Mouse (Mus musculus) forebrain, embryonic 16.5 days (tissue): ENCODE results near the gene Hist1h4c. TPM values are rescaled to one million over a fixed set of nuclear protein-coding genes. Genes with fewer than 3 reads are reported as not detected.

Experiments used
- ATAC-seq: fragments of 200-750 bp; cut with Nextera tagmentation; 2 replicates; pipeline ENCODE4 v1.8.0; 2017; ENCODE audit warnings: mild to moderate bottlenecking, moderate library complexity
- H3K27ac ChIP-seq: fragments of 300-500 bp; sonication (generic); 2 replicates; pipeline ENCODE4 v1.5.1; 2014; ENCODE audit warnings: low read length, control low read depth
- H3K27me3 ChIP-seq: fragments of 300-500 bp; sonication (generic); replicated peaks from 2 replicates; pipeline ENCODE4 v1.6.1; 2014; ENCODE audit warnings: low read length; ENCODE audit not compliant: control insufficient read depth, insufficient read depth
- H3K36me3 ChIP-seq: fragments of 300-500 bp; sonication (generic); 2 replicates; pipeline ENCODE4 v1.6.1; 2014; ENCODE audit not compliant: control insufficient read depth, insufficient read depth
- H3K4me1 ChIP-seq: fragments of 300-500 bp; sonication (generic); replicated peaks from 2 replicates; pipeline ENCODE4 v1.6.1; 2014; ENCODE audit warnings: low read length; ENCODE audit not compliant: control insufficient read depth, insufficient read depth
- H3K4me2 ChIP-seq: fragments of 300-500 bp; sonication (generic); 2 replicates; pipeline ENCODE4 v1.6.1; 2014; ENCODE audit warnings: mild to moderate bottlenecking, low read length, control low read depth
- H3K4me3 ChIP-seq: fragments of 300-500 bp; sonication (generic); replicated peaks from 2 replicates; pipeline ENCODE4 v1.5.1; 2014; ENCODE audit warnings: mild to moderate bottlenecking, low read length, control low read depth
- H3K9ac ChIP-seq: fragments of 300-500 bp; sonication (generic); replicated peaks from 2 replicates; pipeline ENCODE4 v1.6.1; 2014; ENCODE audit warnings: low read depth, low read length, control low read depth
- H3K9me3 ChIP-seq: fragments of 300-500 bp; sonication (generic); 2 replicates; pipeline ENCODE4 v1.6.1; 2016; ENCODE audit warnings: low read length; ENCODE audit not compliant: control insufficient read depth
- WGBS: fragments of 180-500 bp; shearing (Covaris S2); extraction: QIAGEN DNeasy Blood & Tissue Kit; methylation state at CpG from one replicate; pipeline ENCODE4 v1.1.7; 2014; 5-methylcytosine and 5-hydroxymethylcytosine counted together
- polyA plus RNA-seq: library from polyadenylated mRNA; unstranded; fragments of >200 nt; fragmentation: Nextera tagmentation; extraction: Ambion mirVana; gene quantifications from 2 replicates; pipeline ENCODE4 v1.2.1, GENCODE M21; 2015

Gene Hist1h4c
- polyA plus RNA-seq, 1 experiment from 2014 or later = 2.2 TPM

GRCm38 (mm10) chr13:23742007-23742406, 43.8 kb upstream of the Hist1h4c start:
- Histone ChIP-seq H3K9me3 (no peaks in the 10 kb centered on the region), H3K36me3 (no peaks in the 10 kb centered on the region), H3K4me1 (peaks cover 17% of the 10 kb centered on the region), H3K4me3 (no peak overlapping the region), H3K27ac (no peak overlapping the region), H3K4me2 (no peak overlapping the region), H3K27me3 (no peaks in the 10 kb centered on the region), H3K9ac (no peak overlapping the region)
- no peak for ATAC-seq

DNA sequence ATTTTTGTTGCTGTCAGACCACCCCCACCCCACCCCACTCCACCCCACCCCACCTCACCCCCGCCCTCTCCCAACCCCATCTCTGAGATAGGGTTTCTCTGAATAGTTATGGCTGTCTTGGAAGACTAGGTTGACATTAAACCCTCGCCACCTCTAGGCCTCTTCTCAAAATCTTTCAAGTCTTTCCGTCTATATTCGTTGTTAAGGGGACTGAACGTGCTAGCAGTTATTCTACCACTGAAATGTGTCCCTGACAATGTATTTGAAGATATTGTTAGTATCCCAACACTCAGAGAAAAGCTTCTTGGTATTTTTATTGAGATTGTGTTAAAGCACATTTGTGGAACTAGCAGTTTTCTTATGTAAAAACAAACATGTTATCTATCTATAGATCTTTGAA, 42.7 kb upstream of the Hist1h4c start:
- Histone ChIP-seq H3K27ac (no peak overlapping the region), H3K9ac (no peak overlapping the region), H3K36me3 (no peaks in the 10 kb centered on the region), H3K4me2 (no peak overlapping the region), H3K27me3 (no peaks in the 10 kb centered on the region), H3K4me1 (peaks cover 16% of the 10 kb centered on the region), H3K9me3 (no peaks in the 10 kb centered on the region), H3K4me3 (no peak overlapping the region)
- no peak for ATAC-seq
- WGBS = 70% methylated on average over 5 of the region's 5 CpGs

- WGBS = 35% methylated on average over 13 of the region's 13 CpGs
- H3K9ac ChIP-seq = peak overlapping the region; percentile 58
- no peak for ATAC-seq
- peak overlapping the region; percentile 97 for H3K4me2 ChIP-seq
- no peaks in the 10 kb centered on the region for H3K36me3 ChIP-seq
- H3K27ac ChIP-seq = peak overlapping the region; percentile 90
- H3K27me3 ChIP-seq = no peaks in the 10 kb centered on the region
- H3K9me3 ChIP-seq = no peaks in the 10 kb centered on the region
- peaks cover 16% of the 10 kb centered on the region for H3K4me1 ChIP-seq
- peak overlapping the region; percentile 67 for H3K4me3 ChIP-seq
Observed at GRCm38 (mm10) chr13:23740256-23740840, 42.1 kb upstream of the Hist1h4c start.

- Histone ChIP-seq H3K4me3 (peak overlapping the region; percentile 67), H3K9me3 (no peaks in the 10 kb centered on the region), H3K4me1 (peaks cover 16% of the 10 kb centered on the region), H3K27me3 (no peaks in the 10 kb centered on the region), H3K36me3 (no peaks in the 10 kb centered on the region), H3K9ac (peak overlapping the region; percentile 58), H3K4me2 (peak overlapping the region; percentile 97), H3K27ac (peak overlapping the region; percentile 90)
- ATAC-seq = no peak
- WGBS = under 1% methylated on average over 14 of the region's 14 CpGs
Observed at GRCm38 (mm10) chr13:23739922-23740252, 41.6 kb upstream of the Hist1h4c start.

- Histone ChIP-seq H3K36me3 (no peaks in the 10 kb centered on the region), H3K27ac (peak overlapping the region; percentile 90), H3K9ac (peak overlapping the region; percentile 58), H3K27me3 (no peaks in the 10 kb centered on the region), H3K4me1 (peaks cover 16% of the 10 kb centered on the region), H3K4me3 (peak overlapping the region; percentile 67), H3K4me2 (peak overlapping the region; percentile 97), H3K9me3 (no peaks in the 10 kb centered on the region)
- WGBS = under 1% methylated on average over 39 of the region's 39 CpGs
- ATAC-seq = peak; percentile 89
Observed at GRCm38 (mm10) chr13:23739069-23739921, 41.0 kb upstream of the Hist1h4c start.

DNA sequence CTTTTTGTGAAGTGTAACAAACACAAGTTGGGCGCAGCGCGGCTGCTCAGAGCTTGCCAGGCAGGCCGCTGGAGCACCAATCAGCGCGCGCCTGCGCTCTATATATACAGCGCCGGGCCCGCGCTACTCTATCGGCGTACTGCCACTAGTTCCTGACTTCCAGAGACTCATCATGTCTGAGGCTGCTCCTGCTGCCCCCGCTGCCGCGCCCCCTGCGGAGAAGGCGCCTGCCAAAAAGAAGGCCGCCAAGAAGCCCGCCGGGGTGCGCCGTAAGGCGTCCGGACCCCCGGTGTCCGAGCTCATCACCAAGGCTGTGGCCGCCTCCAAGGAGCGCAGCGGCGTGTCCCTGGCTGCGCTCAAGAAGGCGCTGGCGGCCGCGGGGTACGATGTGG, 40.4 kb upstream of the Hist1h4c start, which contains the start of gene Hist1h1c:
Gene Hist1h1c (plus strand): TSS at position 132 of the 392 bp plus-strand sequence.
- H3K27ac ChIP-seq = peak within 1 kb of the TSS; percentile 90
- H3K4me2 ChIP-seq = peak within 1 kb of the TSS; percentile 97
- WGBS = under 1% methylated on average over 30 of the region's 38 CpGs
- peak within 1 kb of the TSS; percentile 58 for H3K9ac ChIP-seq
- no peaks in the 10 kb centered on the region for H3K36me3 ChIP-seq
- peak; percentile 95 for ATAC-seq
- peak within 1 kb of the TSS; percentile 67 for H3K4me3 ChIP-seq
- H3K27me3 ChIP-seq = no peaks in the 10 kb centered on the region
- peaks cover 16% of the 10 kb centered on the region for H3K4me1 ChIP-seq
- no peaks in the 10 kb centered on the region for H3K9me3 ChIP-seq

GRCm38 (mm10) chr13:23738041-23738440, 39.8 kb upstream of the Hist1h4c start:
- H3K36me3 ChIP-seq = no peaks in the 10 kb centered on the region
- H3K9me3 ChIP-seq = no peaks in the 10 kb centered on the region
- no peak for ATAC-seq
- H3K4me2 ChIP-seq = peak overlapping the region; percentile 97
- H3K27me3 ChIP-seq = no peaks in the 10 kb centered on the region
- WGBS = 25% methylated on average over 4 of the region's 4 CpGs
- H3K4me3 ChIP-seq = peak overlapping the region; percentile 67
- H3K4me1 ChIP-seq = peaks cover 16% of the 10 kb centered on the region
- H3K27ac ChIP-seq = peak overlapping the region; percentile 90
- H3K9ac ChIP-seq = peak overlapping the region; percentile 34; the same call in 1 of the 2 replicates

- 82% methylated on average over 5 of the region's 5 CpGs for WGBS
- peaks cover 16% of the 10 kb centered on the region for H3K4me1 ChIP-seq
- H3K4me3 ChIP-seq = no peak overlapping the region
- H3K4me2 ChIP-seq = no peak overlapping the region
- H3K9ac ChIP-seq = no peak overlapping the region
- no peak overlapping the region for H3K27ac ChIP-seq
- no peak for ATAC-seq
- no peaks in the 10 kb centered on the region for H3K36me3 ChIP-seq
- H3K9me3 ChIP-seq = no peaks in the 10 kb centered on the region
- H3K27me3 ChIP-seq = no peaks in the 10 kb centered on the region
Observed at GRCm38 (mm10) chr13:23737091-23737490, 38.8 kb upstream of the Hist1h4c start.

- H3K27me3 ChIP-seq = no peaks in the 10 kb centered on the region
- no peaks in the 10 kb centered on the region for H3K4me1 ChIP-seq
- 25% methylated on average over 8 of the region's 8 CpGs for WGBS
- no peaks in the 10 kb centered on the region for H3K9me3 ChIP-seq
- no peak overlapping the region for H3K27ac ChIP-seq
- no peak overlapping the region for H3K9ac ChIP-seq
- no peaks in the 10 kb centered on the region for H3K36me3 ChIP-seq
- H3K4me3 ChIP-seq = no peak overlapping the region
- peak; percentile 62 for ATAC-seq
- no peak overlapping the region for H3K4me2 ChIP-seq
Observed at GRCm38 (mm10) chr13:23732156-23732804, 34.0 kb upstream of the Hist1h4c start.
